Mouse (Mus musculus) splenic B cell, adult 2 months (primary cell): Measurements from ENCODE around the gene Ror2.

ENCODE experiments used
- DNase-seq: peaks from one replicate; pipeline ENCODE4 v3.0.0-alpha.2; 2011; ENCODE audit warnings: low read depth, low spot score
- H3K27me3 ChIP-seq: 2 replicates; pipeline ENCODE4 v1.6.1; 2012; ENCODE audit warnings: mild to moderate bottlenecking, low read length, moderate library complexity, mixed read lengths; ENCODE audit not compliant: control insufficient read depth, poor library complexity, insufficient read depth, severe bottlenecking
- H3K36me3 ChIP-seq: 2 replicates; pipeline ENCODE4 v1.6.1; 2012; ENCODE audit warnings: mild to moderate bottlenecking, low read length, moderate library complexity, mixed read lengths; ENCODE audit not compliant: control insufficient read depth, poor library complexity, insufficient read depth, severe bottlenecking

Ror2 gene

DNA sequence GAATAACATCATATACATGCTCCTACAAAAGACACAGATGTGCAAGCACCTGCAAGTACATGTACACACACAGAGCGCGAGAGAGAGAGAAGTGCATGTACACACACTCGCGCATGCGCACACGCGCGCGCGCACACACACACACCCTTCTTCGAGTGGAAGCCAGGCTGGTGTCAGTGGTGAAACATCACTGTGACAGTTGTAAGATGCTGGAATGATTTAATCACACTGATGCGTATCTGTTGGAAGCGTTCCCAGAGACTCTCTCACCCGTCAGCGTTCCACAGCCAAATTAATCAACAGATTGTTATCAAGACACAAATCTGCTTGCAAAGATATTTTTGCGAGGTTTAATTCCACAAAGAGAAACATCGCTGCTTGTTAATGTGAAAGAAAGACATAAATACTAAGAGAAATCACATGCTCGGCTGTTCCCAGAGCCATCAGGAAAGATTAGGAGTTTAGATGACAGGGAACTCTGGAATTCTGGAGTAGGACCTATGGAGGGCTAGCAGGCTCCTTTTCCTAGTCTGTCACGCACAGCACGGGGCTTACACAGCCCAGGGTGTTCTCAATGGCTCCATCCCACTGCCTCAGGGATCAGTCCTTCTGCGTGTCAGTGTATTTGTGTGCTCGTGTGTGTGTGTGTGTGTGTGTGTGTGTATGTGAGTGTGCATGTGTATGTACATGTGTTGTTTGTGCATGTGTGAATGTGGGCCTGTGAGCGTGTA is 199.2 kb downstream of the Ror2 start:
- no peaks in the 10 kb centered on the region; the same call in 1 of the 2 replicates for H3K27me3 ChIP-seq
- DNase-seq, result no peak
- no peaks in the 10 kb centered on the region for H3K36me3 ChIP-seq

- no peak for DNase-seq
- Histone ChIP-seq H3K27me3 (no peaks in the 10 kb centered on the region), H3K36me3 (no peaks in the 10 kb centered on the region)
Measured at GRCm38 (mm10) chr13:53081846-53082245, 204.1 kb downstream of the Ror2 start.

- DNase-seq, result no peak
- no peaks in the 10 kb centered on the region for H3K36me3 ChIP-seq
- no peaks in the 10 kb centered on the region for H3K27me3 ChIP-seq
Measured at GRCm38 (mm10) chr13:53077732-53078345, 208.1 kb downstream of the Ror2 start.

DNA sequence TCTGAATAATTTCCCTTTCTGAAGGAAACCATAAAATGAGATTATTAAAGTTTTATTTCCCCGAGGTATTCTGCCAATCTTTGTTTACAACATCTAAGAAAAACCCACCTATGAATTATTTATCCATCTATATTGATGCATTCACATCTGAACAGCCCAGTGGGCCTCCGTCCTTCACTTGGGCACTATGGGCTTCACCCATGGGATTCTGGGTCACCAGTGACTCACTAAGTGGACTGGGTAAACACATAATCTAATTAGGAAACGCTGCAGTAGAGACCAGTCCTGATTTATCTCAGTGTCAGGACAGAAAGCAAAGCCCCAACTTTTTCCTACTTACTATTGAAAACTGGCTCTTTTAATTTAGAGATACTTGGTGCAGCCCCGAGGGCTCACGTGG is 210.9 kb downstream of the Ror2 start:
- H3K27me3 ChIP-seq, result no peaks in the 10 kb centered on the region
- H3K36me3 ChIP-seq, result no peaks in the 10 kb centered on the region
- no peak for DNase-seq

- Histone ChIP-seq H3K36me3 (no peaks in the 10 kb centered on the region), H3K27me3 (no peaks in the 10 kb centered on the region)
- DNase-seq, result no peak
Measured at GRCm38 (mm10) chr13:53069076-53069690, 216.7 kb downstream of the Ror2 start.

DNA sequence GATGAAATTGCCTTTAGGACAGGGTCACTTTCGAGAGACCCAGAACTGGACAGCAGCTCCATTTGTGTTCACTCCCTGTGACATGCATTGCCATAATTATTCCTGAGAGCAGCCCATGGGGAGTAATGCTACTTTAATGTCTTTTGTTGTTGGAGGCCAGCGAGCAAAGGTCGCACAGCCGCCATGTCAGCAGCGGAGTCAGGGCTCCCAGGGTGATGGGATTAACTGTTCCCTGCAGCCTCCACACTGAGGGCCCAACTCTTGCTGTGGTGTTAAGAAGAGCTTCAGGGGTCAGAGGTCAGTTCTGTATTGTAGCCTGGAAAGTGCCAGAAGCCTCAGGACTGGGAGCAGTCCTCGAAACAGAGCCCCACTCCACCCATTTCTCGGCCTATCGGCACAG is 217.5 kb downstream of the Ror2 start:
- H3K27me3 ChIP-seq, result no peaks in the 10 kb centered on the region
- H3K36me3 ChIP-seq, result no peaks in the 10 kb centered on the region
- DNase-seq, result no peak

- Histone ChIP-seq H3K27me3 (no peaks in the 10 kb centered on the region), H3K36me3 (no peaks in the 10 kb centered on the region)
- no peak for DNase-seq
Measured at GRCm38 (mm10) chr13:53067949-53068348, 218.0 kb downstream of the Ror2 start.

- no peaks in the 10 kb centered on the region for H3K36me3 ChIP-seq
- no peaks in the 10 kb centered on the region for H3K27me3 ChIP-seq
- DNase-seq, result no peak
Measured at GRCm38 (mm10) chr13:53065122-53065521, 220.8 kb downstream of the Ror2 start.

- DNase-seq, result no peak
- Histone ChIP-seq H3K36me3 (no peaks in the 10 kb centered on the region), H3K27me3 (no peaks in the 10 kb centered on the region)
Measured at GRCm38 (mm10) chr13:53064681-53065080, 221.2 kb downstream of the Ror2 start.
